Mouse (Mus musculus) lung, embryonic 14.5 days (tissue): ENCODE measurements around the gene Rab17. TPM values are rescaled to one million over a fixed set of nuclear protein-coding genes. Genes with fewer than 3 reads are reported as not detected.

Source experiments
- ATAC-seq: fragments of 200-750 bp; cut with Nextera tagmentation; 2 replicates; pipeline ENCODE4 v1.8.0; 2017; ENCODE audit warnings: mild to moderate bottlenecking, moderate TSS enrichment, moderate library complexity; ENCODE audit not compliant: insufficient read depth
- DNase-seq: peaks from one replicate; pipeline ENCODE4 v3.0.0-alpha.2; 2015
- H3K27ac ChIP-seq: fragments of 300-500 bp; sonication (generic); 2 replicates; pipeline ENCODE4 v1.5.1; 2014; ENCODE audit warnings: low read depth, mild to moderate bottlenecking, moderate library complexity
- H3K27me3 ChIP-seq: fragments of 300-500 bp; sonication (generic); 2 replicates; pipeline ENCODE4 v1.6.1; 2014; ENCODE audit warnings: low read length, control low read depth; ENCODE audit not compliant: insufficient read depth
- H3K36me3 ChIP-seq: fragments of 300-500 bp; sonication (generic); 2 replicates; pipeline ENCODE4 v1.6.1; 2014; ENCODE audit warnings: control low read depth; ENCODE audit not compliant: insufficient read depth
- H3K4me1 ChIP-seq: fragments of 300-500 bp; sonication (generic); 2 replicates; pipeline ENCODE4 v1.6.1; 2014; ENCODE audit warnings: antibody characterized with exemption, control low read depth; ENCODE audit not compliant: insufficient read depth
- H3K4me2 ChIP-seq: fragments of 300-500 bp; sonication (generic); 2 replicates; pipeline ENCODE4 v1.6.1; 2014; ENCODE audit warnings: mild to moderate bottlenecking
- H3K4me3 ChIP-seq: fragments of 300-500 bp; sonication (generic); 2 replicates; pipeline ENCODE4 v1.5.1; 2014; ENCODE audit warnings: low read depth, low read length
- H3K9ac ChIP-seq: fragments of 300-500 bp; sonication (generic); 2 replicates; pipeline ENCODE4 v1.6.1; 2014
- H3K9me3 ChIP-seq: fragments of 300-500 bp; sonication (generic); 2 replicates; pipeline ENCODE4 v1.6.1; 2016; ENCODE audit warnings: low read depth, low read length, control low read depth
- CTCF ChIP-seq: IDR thresholded peaks from 2 replicates; pipeline ENCODE4 v1.5.1; 2016; ENCODE audit warnings: antibody characterized with exemption, low read depth
- WGBS: fragments of 180-500 bp; shearing (Covaris S2); extraction: QIAGEN DNeasy Blood & Tissue Kit; methylation state at CpG from one replicate; pipeline ENCODE4 v1.1.7; 2014; 5-methylcytosine and 5-hydroxymethylcytosine counted together
- polyA plus RNA-seq: library from polyadenylated mRNA; unstranded; fragments of >200 nt; fragmentation: Nextera tagmentation; extraction: Ambion mirVana; gene quantifications from 2 replicates; pipeline ENCODE4 v1.2.1, GENCODE M21; 2014

Rab17 gene
- polyA plus RNA-seq, 1 experiment from 2014 or later = 2.3 TPM

DNA sequence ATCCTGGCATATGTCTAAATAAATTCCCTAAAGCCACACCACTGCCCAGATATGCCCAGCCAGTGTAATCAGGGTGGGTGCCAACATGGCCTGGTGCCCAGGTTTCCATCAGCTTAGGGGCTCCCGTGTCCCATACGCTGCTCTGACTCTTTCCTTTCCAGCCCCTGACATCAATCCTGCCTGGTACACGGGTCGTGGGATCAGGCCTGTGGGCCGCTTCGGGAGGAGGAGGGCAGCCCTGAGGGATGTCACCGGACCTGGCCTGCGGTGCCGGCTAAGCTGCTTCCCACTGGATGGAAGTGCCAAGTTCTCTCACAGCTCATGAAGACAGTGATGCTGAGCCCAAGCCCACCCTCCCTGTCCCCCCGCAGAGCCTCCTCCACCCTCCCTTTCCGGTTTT, 15.8 kb downstream of the Rab17 start:
- 63% methylated on average over 11 of the region's 11 CpGs for WGBS
- H3K27me3 ChIP-seq = no peaks in the 10 kb centered on the region
- no peaks in the 10 kb centered on the region for H3K36me3 ChIP-seq
- no peaks in the 10 kb centered on the region for H3K4me1 ChIP-seq
- no peak overlapping the region for H3K4me2 ChIP-seq
- ATAC-seq = no peak
- DNase-seq = peak; percentile 32
- H3K27ac ChIP-seq = no peak overlapping the region
- H3K9ac ChIP-seq = no peak overlapping the region
- no peak for TF ChIP-seq CTCF
- no peaks in the 10 kb centered on the region for H3K9me3 ChIP-seq
- H3K4me3 ChIP-seq = no peak overlapping the region

DNA sequence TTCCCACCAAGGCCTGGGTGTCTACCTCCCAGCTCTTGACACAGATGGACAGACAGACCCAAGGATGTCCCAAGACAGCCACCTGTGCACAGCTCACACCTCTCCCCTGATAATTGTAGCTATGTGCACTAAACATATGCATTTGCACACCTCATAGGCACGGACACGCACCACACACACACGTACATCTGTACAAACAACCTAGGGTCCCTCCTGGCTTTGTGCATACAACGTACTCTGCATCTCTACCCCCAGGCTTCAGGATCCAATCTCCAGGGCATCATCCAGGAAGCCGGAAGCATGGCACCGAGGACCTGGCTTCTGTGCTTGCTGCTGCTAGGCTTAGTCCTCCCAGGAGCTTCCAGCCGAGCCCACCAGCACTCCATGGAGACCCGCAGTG, 16.7 kb downstream of the Rab17 start, which contains the start of gene Prlh:
Prlh (plus strand) TSS at position 301 of the 400 bp plus-strand sequence.
- Histone ChIP-seq H3K27ac (no peak within 1 kb of the TSS), H3K9me3 (no peaks in the 10 kb centered on the region), H3K36me3 (no peaks in the 10 kb centered on the region), H3K4me2 (no peak within 1 kb of the TSS), H3K27me3 (no peaks in the 10 kb centered on the region), H3K9ac (no peak within 1 kb of the TSS), H3K4me1 (no peaks in the 10 kb centered on the region), H3K4me3 (no peak within 1 kb of the TSS)
- no peak for ATAC-seq
- 80% methylated on average over 8 of the region's 8 CpGs for WGBS
- no peak for DNase-seq
- no peak for TF ChIP-seq CTCF

DNA sequence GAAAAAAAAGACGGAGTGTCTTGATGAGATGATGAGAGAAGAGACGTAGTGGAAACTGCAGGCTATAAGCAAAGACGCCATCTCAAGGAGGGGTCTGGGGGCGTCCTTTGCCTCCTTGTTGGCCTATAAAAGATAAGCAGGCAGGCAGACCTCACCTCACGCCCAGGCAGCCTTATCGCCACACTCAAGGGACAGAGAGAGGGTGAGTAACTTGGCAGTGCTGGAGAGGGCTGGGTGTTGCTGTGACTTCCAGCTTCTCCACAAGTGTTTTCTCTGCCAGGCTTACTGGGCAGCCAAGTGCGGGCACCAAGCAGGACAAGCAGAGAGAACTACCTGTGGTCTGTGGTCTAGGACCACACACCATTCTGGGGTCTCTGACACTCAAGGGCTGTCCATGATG, 17.8 kb downstream of the Rab17 start:
- H3K4me3 ChIP-seq = no peak overlapping the region
- no peak for TF ChIP-seq CTCF
- no peak overlapping the region for H3K4me2 ChIP-seq
- H3K9me3 ChIP-seq = no peaks in the 10 kb centered on the region
- H3K9ac ChIP-seq = no peak overlapping the region
- WGBS = 67% methylated on average over 7 of the region's 7 CpGs
- no peak overlapping the region for H3K27ac ChIP-seq
- H3K36me3 ChIP-seq = no peaks in the 10 kb centered on the region
- ATAC-seq = no peak
- no peak for DNase-seq
- H3K27me3 ChIP-seq = no peaks in the 10 kb centered on the region
- no peaks in the 10 kb centered on the region for H3K4me1 ChIP-seq

DNA sequence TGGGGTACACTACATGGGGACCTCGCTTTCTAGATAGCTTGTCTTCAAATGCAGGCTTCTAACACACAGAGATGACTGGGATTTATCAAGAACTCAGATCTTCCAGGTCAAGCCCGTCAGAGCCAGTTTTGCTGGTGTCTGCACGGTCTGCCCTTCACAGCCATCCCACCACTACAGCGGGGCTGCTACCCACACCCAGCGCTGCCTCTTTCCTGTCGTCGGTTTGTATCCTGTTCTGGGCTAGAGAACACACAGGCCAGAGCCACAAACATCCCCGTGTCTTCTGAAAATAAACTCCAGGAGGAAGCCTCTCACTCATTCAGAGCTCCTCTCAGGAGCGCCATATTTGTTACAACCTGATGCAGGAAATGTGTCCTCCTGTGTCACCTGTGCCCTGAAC, 20.2 kb downstream of the Rab17 start:
- no peaks in the 10 kb centered on the region for H3K36me3 ChIP-seq
- 49% methylated on average over 9 of the region's 9 CpGs for WGBS
- no peaks in the 10 kb centered on the region for H3K4me1 ChIP-seq
- no peak for DNase-seq
- H3K9ac ChIP-seq = no peak overlapping the region
- ATAC-seq = no peak
- no peak for TF ChIP-seq CTCF
- no peaks in the 10 kb centered on the region for H3K9me3 ChIP-seq
- no peak overlapping the region for H3K4me3 ChIP-seq
- H3K4me2 ChIP-seq = no peak overlapping the region
- H3K27ac ChIP-seq = no peak overlapping the region
- H3K27me3 ChIP-seq = no peaks in the 10 kb centered on the region

DNA sequence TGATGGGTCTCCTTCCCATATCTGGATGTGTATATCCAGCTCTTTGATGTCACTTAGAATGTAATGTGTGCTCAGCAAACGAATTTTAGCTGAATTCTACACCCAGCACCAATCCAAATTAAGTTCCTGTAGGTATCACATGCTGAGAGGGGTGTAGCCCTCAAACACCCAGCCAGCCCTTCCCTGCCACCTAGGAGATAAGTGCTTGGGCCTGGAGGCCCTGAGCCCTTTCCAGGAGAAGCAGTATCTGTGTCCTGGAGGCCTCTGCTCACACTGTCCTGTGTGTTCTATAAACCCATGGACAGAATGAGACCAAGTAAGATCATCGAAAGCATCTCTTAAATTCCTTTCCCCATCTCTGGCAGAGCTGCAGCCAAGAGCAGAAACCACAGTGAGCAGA, 22.2 kb downstream of the Rab17 start:
- Histone ChIP-seq H3K27me3 (no peaks in the 10 kb centered on the region), H3K4me1 (no peaks in the 10 kb centered on the region), H3K4me2 (no peak overlapping the region), H3K36me3 (no peaks in the 10 kb centered on the region), H3K27ac (no peak overlapping the region), H3K9me3 (no peaks in the 10 kb centered on the region), H3K4me3 (no peak overlapping the region), H3K9ac (no peak overlapping the region)
- TF ChIP-seq CTCF = no peak
- ATAC-seq (no peak), DNase-seq (no peak)
- WGBS = 60% methylated on average over 2 of the region's 2 CpGs

DNA sequence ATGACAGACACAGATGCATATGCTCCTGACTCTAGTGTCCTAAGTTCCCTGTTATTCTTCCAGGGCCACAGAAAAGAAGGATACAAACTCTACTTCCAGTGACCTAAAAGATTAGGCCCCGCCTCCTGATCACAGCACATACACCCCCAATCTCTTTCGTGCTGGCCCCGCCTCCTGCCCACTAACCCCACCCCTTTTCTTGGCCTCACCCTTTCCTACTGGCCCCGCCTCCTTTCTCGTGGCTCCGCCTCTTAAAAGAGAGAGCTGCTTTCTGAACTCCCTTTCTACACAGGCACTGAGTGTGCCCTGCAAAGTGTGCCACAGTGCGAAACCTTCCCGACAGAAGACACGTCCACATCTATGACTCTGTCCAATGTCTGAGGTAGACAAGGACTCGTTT, 24.3 kb downstream of the Rab17 start:
- Histone ChIP-seq H3K4me1 (no peaks in the 10 kb centered on the region), H3K4me3 (no peak overlapping the region), H3K9me3 (no peaks in the 10 kb centered on the region), H3K4me2 (no peak overlapping the region), H3K27me3 (no peaks in the 10 kb centered on the region), H3K27ac (no peak overlapping the region), H3K9ac (no peak overlapping the region), H3K36me3 (no peaks in the 10 kb centered on the region)
- no peak for TF ChIP-seq CTCF
- DNase-seq (no peak), ATAC-seq (no peak)
- WGBS = 64% methylated on average over 10 of the region's 10 CpGs

DNA sequence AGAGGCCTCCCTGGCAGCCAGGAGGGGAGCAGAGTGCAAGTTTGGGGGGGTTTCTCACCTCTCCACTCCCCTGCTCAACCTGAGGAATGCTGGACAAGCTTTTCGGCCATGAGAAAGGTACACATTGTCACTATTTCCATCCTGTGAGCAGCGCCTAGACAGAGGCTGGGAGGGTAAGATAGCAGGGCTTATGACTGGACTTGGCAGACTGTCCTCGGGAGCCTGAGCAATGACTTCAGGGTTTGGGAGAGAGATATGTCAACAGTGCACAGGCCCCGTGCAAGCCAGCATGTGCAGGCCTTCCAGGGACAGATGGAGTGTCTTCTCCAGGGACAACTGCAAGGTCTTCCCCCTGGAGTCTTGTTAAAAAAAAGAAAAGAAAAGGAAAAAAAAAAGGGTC, 29.5 kb downstream of the Rab17 start:
- 69% methylated on average over 4 of the region's 4 CpGs for WGBS
- ATAC-seq = no peak

DNA sequence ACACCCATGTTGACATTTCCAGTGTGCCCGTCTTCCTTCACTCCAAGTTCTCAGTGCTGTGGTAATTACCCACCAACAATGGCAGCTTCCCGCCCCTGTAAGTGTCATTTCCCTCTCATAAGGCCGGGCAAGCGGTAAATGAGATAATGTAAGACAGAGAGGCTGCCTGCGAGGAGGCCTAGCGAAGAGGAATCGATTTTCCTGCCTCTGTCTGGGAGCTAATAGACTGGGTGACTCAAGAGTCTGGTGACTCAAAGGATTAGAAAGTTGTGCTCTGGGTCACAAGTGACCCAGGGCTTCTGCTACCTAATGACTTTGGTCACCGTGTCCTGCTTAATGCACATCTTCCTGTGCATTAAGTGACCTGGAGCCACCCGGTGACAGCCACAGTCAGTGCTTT, 32.5 kb downstream of the Rab17 start:
- no peak overlapping the region for H3K9ac ChIP-seq
- no peaks in the 10 kb centered on the region for H3K4me1 ChIP-seq
- H3K27ac ChIP-seq = no peak overlapping the region
- ATAC-seq = no peak
- WGBS = 64% methylated on average over 9 of the region's 9 CpGs
- 0 out of 2 replicates have a peak, but pooled peaks cover 3% of the 10 kb centered on the region for H3K27me3 ChIP-seq
- no peak overlapping the region for H3K4me3 ChIP-seq
- TF ChIP-seq CTCF = no peak
- no peak for DNase-seq
- H3K36me3 ChIP-seq = no peaks in the 10 kb centered on the region
- H3K4me2 ChIP-seq = no peak overlapping the region
- H3K9me3 ChIP-seq = no peaks in the 10 kb centered on the region

More for the DNA sequence above, 29.5 kb downstream of the Rab17 start:
- H3K4me1 ChIP-seq = no peaks in the 10 kb centered on the region
- TF ChIP-seq CTCF = no peak
- no peak overlapping the region for H3K9ac ChIP-seq
- no peak overlapping the region for H3K4me3 ChIP-seq
- no peak for DNase-seq
- H3K27me3 ChIP-seq = no peaks in the 10 kb centered on the region
- H3K27ac ChIP-seq = no peak overlapping the region
- H3K4me2 ChIP-seq = no peak overlapping the region
- no peaks in the 10 kb centered on the region for H3K9me3 ChIP-seq
- H3K36me3 ChIP-seq = no peaks in the 10 kb centered on the region
